Mouse (Mus musculus): ENCODE data around the gene Tnfrsf1a.

GRCm38 (mm10) chr6:125354352-125355151, 5.4 kb downstream of the Tnfrsf1a start:
- TF ChIP-seq CTCF (IDR thresholded peaks at IDR 0.05; ENCODE audit: low read depth) (peak; percentile 6; the same call in 1 of the 2 replicates), EP300 (optimal IDR thresholded peaks at IDR 0.05) (no peak)

Measured in stomach, postnatal 0 days (tissue).